21 mouse cellular contexts compared by ENCODE assay signal in genomic region chr6:72689046-72689445, GRCm38 (mm10).
DNase-seq lines count a peak whose midpoint lies in the region; ATAC-seq and TF ChIP-seq lines count a peak whose summit lies in the region.
"Had no signal": no experiment of that assay in that cellular context is flagged by ENCODE, and none has a peak within 500 bp of the region (broad histone marks: within the 10 kb centered on the region; RNA-seq: fewer than 3 reads in every experiment).

No protein-coding gene starts in this region.

- H3K9me3 ChIP-seq in lung, embryonic 16.5 days (ENCODE audit: control insufficient read depth, low read length), result no peaks in the 10 kb centered on the region
- H3K9me3 ChIP-seq in intestine, postnatal 0 days (ENCODE audit: control insufficient read depth), result no peaks in the 10 kb centered on the region
- H3K9me3 ChIP-seq: embryonic facial prominence, embryonic 10.5 days; forebrain, embryonic 13.5 days; heart, embryonic 10.5 days; hindbrain, embryonic 12.5 days had no signal

- H3K4me1 ChIP-seq in lung, embryonic 16.5 days (replicated peaks; ENCODE audit: control insufficient read depth, insufficient read depth, low read length), result peaks cover 63% of the 10 kb centered on the region
- H3K4me1 ChIP-seq in intestine, postnatal 0 days (replicated peaks; ENCODE audit: control insufficient read depth, insufficient read depth, low read length), result peaks cover 4% of the 10 kb centered on the region; the same call in 1 of the 2 replicates

- H3K27ac ChIP-seq in lung, embryonic 16.5 days (ENCODE audit: low read length), result peak overlapping the region; percentile 66
- no peak overlapping the region for H3K27ac ChIP-seq in intestine, postnatal 0 days (ENCODE audit: low read depth, low read length)
- H3K27ac ChIP-seq: embryonic facial prominence, embryonic 10.5 days; forebrain, embryonic 13.5 days; heart, embryonic 10.5 days; hindbrain, embryonic 12.5 days had no signal

- no peak for TF ChIP-seq CTCF in intestine, postnatal 0 days (IDR thresholded peaks at IDR 0.05; ENCODE audit: low read depth)

- no peak for DNase-seq in lung, postnatal 14 days
- peak; percentile 6 for DNase-seq in MEL-GATA-1-ER (ENCODE audit: extremely low read depth, low read depth)
- DNase-seq in naive thymus-derived CD4-positive, alpha-beta T cell, adult 2 months (ENCODE audit: low read depth), result peak; percentile 6
- no peak for DNase-seq in retina, embryonic 14.5 days (ENCODE audit: low spot score)
- DNase-seq: adrenal gland, adult 2 months; adrenal gland, postnatal 25 days; cerebellum, adult 18-20 months; cerebellum, adult 9-11 months; cerebellum, postnatal 36 days; gastrocnemius, adult 2 months; heart, adult 18-20 months; heart, postnatal 10 days; heart, postnatal 4 days had no signal

- no peak overlapping the region for H3K4me3 ChIP-seq in lung, embryonic 16.5 days (ENCODE audit: low read length)
- no peak overlapping the region for H3K4me3 ChIP-seq in intestine, postnatal 0 days (ENCODE audit: low read depth, low read length)
- H3K4me3 ChIP-seq: embryonic facial prominence, embryonic 10.5 days; forebrain, embryonic 13.5 days; gastrocnemius, adult 2 months; heart, embryonic 10.5 days; hindbrain, embryonic 12.5 days had no signal

- H3K27me3 ChIP-seq in lung, embryonic 16.5 days (ENCODE audit: control insufficient read depth, insufficient read depth, low read depth, low read length), result no peaks in the 10 kb centered on the region
- H3K27me3 ChIP-seq in intestine, postnatal 0 days (replicated peaks; ENCODE audit: control insufficient read depth, insufficient read depth, low read length), result no peaks in the 10 kb centered on the region
- H3K27me3 ChIP-seq: forebrain, embryonic 13.5 days had no signal

- H3K9ac ChIP-seq in lung, embryonic 16.5 days (ENCODE audit: low read length), result no peak overlapping the region
- no peak overlapping the region for H3K9ac ChIP-seq in intestine, postnatal 0 days (ENCODE audit: low read depth, low read length)
- H3K9ac ChIP-seq: forebrain, embryonic 13.5 days; hindbrain, embryonic 12.5 days had no signal

- ATAC-seq in lung, embryonic 16.5 days (ENCODE audit: low read depth), result no peak
- ATAC-seq in intestine, postnatal 0 days, result peak; percentile 76
- ATAC-seq in inflammation-experienced regulatory T-cells, adult 6 months, result no peak
- ATAC-seq: forebrain, embryonic 13.5 days; hindbrain, embryonic 16.5 days had no signal

- WGBS in lung, embryonic 16.5 days, result 56% methylated on average over 5 of the region's 5 CpGs
- 31% methylated on average over 5 of the region's 5 CpGs for WGBS in intestine, postnatal 0 days

- H3K36me3 ChIP-seq in lung, embryonic 16.5 days (ENCODE audit: control insufficient read depth, insufficient read depth, low read length), result no peaks in the 10 kb centered on the region
- H3K36me3 ChIP-seq in intestine, postnatal 0 days (ENCODE audit: control insufficient read depth, insufficient read depth), result no peaks in the 10 kb centered on the region
- H3K36me3 ChIP-seq: heart, embryonic 10.5 days; hindbrain, embryonic 12.5 days had no signal

- no peak overlapping the region for H3K4me2 ChIP-seq in lung, embryonic 16.5 days (ENCODE audit: low read depth, low read length)
- 0 out of 2 replicates have a peak overlapping the region, but pooled peaks have one; percentile 24 for H3K4me2 ChIP-seq in intestine, postnatal 0 days (replicated peaks; ENCODE audit: low read depth)
- H3K4me2 ChIP-seq: forebrain, embryonic 13.5 days; hindbrain, embryonic 12.5 days had no signal

Comparison
In these comparisons a context has a peak if more than half of its experiments do, and no peak if none do; other contexts are left out.
1. DNase-seq: peak in MEL-GATA-1-ER (single experiment) and naive thymus-derived CD4-positive, alpha-beta T cell, adult 2 months (single experiment); none in lung, postnatal 14 days (single experiment) and retina, embryonic 14.5 days (single experiment).